Mouse (Mus musculus) olfactory bulb, adult 2 months (tissue): ENCODE measurements around the gene Dbn1. TPM values are rescaled to one million over a fixed set of nuclear protein-coding genes. Genes with fewer than 3 reads are reported as not detected.
A peak's percentile ranks its signal among the peaks of the same experiment; 100 is the strongest.

Experiments used
- H3K27ac ChIP-seq: fragments of 200-500 bp; 2 replicates; pipeline ENCODE4 v1.5.1; 2012; ENCODE audit warnings: low read depth, low read length; ENCODE audit not compliant: insufficient read depth
- H3K4me1 ChIP-seq: fragments of 200-500 bp; 2 replicates; pipeline ENCODE4 v1.6.1; 2012; ENCODE audit warnings: low read length; ENCODE audit not compliant: control insufficient read depth, insufficient read depth
- H3K4me3 ChIP-seq: fragments of 200-500 bp; 2 replicates; pipeline ENCODE4 v1.5.1; 2012; ENCODE audit warnings: mild to moderate bottlenecking, low read depth, low read length, moderate library complexity; ENCODE audit not compliant: insufficient read depth
- CTCF ChIP-seq: fragments of 200-500 bp; IDR thresholded peaks from 2 replicates; pipeline ENCODE4 v1.5.1; 2012; ENCODE audit warnings: low read depth, mild to moderate bottlenecking, low read length, moderate library complexity; ENCODE audit not compliant: insufficient read depth
- POLR2A ChIP-seq: fragments of 200-500 bp; IDR thresholded peaks from 2 replicates; pipeline ENCODE4 v1.6.1; 2012; ENCODE audit warnings: mild to moderate bottlenecking, low read depth, low read length, moderate library complexity; ENCODE audit not compliant: insufficient read depth
- WGBS: fragments of 180-500 bp; shearing (Covaris S2); methylation state at CpG from one replicate; pipeline ENCODE4 v1.1.7; 2018; 5-methylcytosine and 5-hydroxymethylcytosine counted together
- polyA plus RNA-seq: library from polyadenylated mRNA; stranded (reverse); fragments of >200 nt; gene quantifications from 2 replicates; pipeline ENCODE4 v1.2.4, GENCODE M21; 2012; ENCODE audit warnings: low replicate concordance; ENCODE audit not compliant: missing spikeins, insufficient read depth, insufficient read length

Dbn1 gene
- polyA plus RNA-seq, 1 experiment = not detected

GRCm38 (mm10) chr13:55468851-55469560, 18.9 kb downstream of the Dbn1 start:
- TF ChIP-seq CTCF (no peak), POLR2A (no peak)
- Histone ChIP-seq H3K4me1 (peaks cover 71% of the 10 kb centered on the region), H3K27ac (no peak overlapping the region), H3K4me3 (no peak overlapping the region)
- 26% methylated on average over 13 of the region's 13 CpGs for WGBS

- no peak for TF ChIP-seq POLR2A
- TF ChIP-seq CTCF = no peak
- H3K4me3 ChIP-seq = peak overlapping the region; percentile 75
- 28% methylated on average over 5 of the region's 5 CpGs for WGBS
- peak overlapping the region; percentile 68 for H3K27ac ChIP-seq
- peaks cover 47% of the 10 kb centered on the region for H3K4me1 ChIP-seq
Observed at GRCm38 (mm10) chr13:55465830-55466440, 22.0 kb downstream of the Dbn1 start.

- 17% methylated on average over 3 of the region's 3 CpGs for WGBS
- Histone ChIP-seq H3K27ac (peak overlapping the region; percentile 68), H3K4me1 (peaks cover 40% of the 10 kb centered on the region), H3K4me3 (peak overlapping the region; percentile 75)
- TF ChIP-seq POLR2A = no peak
- no peak for TF ChIP-seq CTCF
Observed at GRCm38 (mm10) chr13:55465184-55465583, 22.7 kb downstream of the Dbn1 start.

GRCm38 (mm10) chr13:55464027-55464884, 23.7 kb downstream of the Dbn1 start, which contains the start of gene Prr7:
Gene Prr7, plus strand, starts transcription at chr13:55464267.
- Histone ChIP-seq H3K4me1 (peaks cover 36% of the 10 kb centered on the region), H3K4me3 (peak within 1 kb of the TSS; percentile 75), H3K27ac (peak within 1 kb of the TSS; percentile 95)
- TF ChIP-seq CTCF (no peak), POLR2A (peak; percentile 96)
- WGBS = under 1% methylated on average over 83 of the region's 84 CpGs

GRCm38 (mm10) chr13:55463399-55464026, 24.4 kb downstream of the Dbn1 start:
- Histone ChIP-seq H3K4me3 (peak overlapping the region; percentile 75), H3K27ac (peak overlapping the region; percentile 95), H3K4me1 (peaks cover 30% of the 10 kb centered on the region)
- no peak for TF ChIP-seq CTCF
- TF ChIP-seq POLR2A = no peak
- WGBS = 12% methylated on average over 14 of the region's 14 CpGs

GRCm38 (mm10) chr13:55462965-55463364, 24.9 kb downstream of the Dbn1 start:
- WGBS = 75% methylated on average over 2 of the region's 2 CpGs
- Histone ChIP-seq H3K4me3 (no peak overlapping the region), H3K27ac (no peak overlapping the region), H3K4me1 (peaks cover 25% of the 10 kb centered on the region)
- TF ChIP-seq CTCF = no peak
- no peak for TF ChIP-seq POLR2A

- TF ChIP-seq POLR2A (no peak), CTCF (no peak)
- 91% methylated on average over 16 of the region's 16 CpGs for WGBS
- Histone ChIP-seq H3K27ac (no peak overlapping the region), H3K4me3 (no peak overlapping the region), H3K4me1 (peaks cover 20% of the 10 kb centered on the region; the same call in 1 of the 2 replicates)
Observed at GRCm38 (mm10) chr13:55451785-55452549, 35.9 kb downstream of the Dbn1 start.

GRCm38 (mm10) chr13:55451296-55451695, 36.6 kb downstream of the Dbn1 start:
- TF ChIP-seq CTCF (no peak), POLR2A (no peak)
- Histone ChIP-seq H3K27ac (no peak overlapping the region), H3K4me3 (no peak overlapping the region), H3K4me1 (peaks cover 24% of the 10 kb centered on the region)
- 91% methylated on average over 10 of the region's 10 CpGs for WGBS
